Comparison of ENCODE assay signal across 8 mouse cellular contexts in the genomic region with DNA sequence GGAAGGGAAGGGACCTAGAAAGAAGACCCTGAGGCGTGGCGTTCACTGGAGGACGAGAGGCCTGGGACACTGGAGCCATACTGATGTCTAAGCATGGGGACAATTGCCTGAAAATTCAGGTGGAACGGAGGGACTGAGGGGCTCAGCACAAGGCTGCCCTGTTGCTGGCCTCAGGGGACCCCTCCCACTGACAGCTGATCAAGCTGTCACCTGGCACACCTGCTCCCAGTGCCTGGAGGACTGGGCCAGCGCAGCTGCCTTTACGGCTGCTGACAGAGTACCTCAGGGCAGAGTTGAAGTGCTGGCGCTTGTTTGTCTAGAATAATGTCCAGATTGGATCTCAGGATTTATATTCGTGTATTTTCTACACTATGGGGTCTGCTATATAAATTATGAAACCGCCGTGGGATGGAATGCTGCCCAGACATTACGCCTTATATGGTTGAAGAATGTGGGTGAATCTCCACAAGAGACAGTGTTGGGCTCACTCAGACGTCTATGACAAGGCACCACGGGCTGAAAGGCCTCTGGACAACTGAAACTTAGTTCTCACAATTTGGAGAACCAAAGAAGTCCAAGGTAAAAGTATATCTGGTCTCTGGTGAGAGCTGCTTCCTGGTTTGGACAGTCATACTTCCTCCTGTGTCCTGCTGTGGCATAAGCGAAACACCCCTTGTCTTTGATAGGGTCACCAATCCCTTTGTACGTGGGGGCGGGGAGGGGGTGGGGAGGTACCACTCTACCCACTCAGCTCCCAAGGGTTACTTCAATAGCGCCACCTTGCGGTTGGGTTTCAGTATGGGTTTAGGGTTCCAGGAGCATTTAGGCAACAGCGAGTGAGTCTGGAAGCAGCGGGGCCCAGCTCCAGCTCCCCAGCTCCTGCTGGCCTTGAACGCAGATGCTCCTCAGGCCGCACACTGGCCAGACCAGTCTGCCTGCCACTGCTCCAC. TPM values are rescaled to one million over a fixed set of nuclear protein-coding genes. Genes with fewer than 3 reads are reported as not detected.
A peak's percentile ranks its signal among the peaks of the same experiment; 100 is the strongest.
DNase-seq lines count a peak whose midpoint lies in the region; ATAC-seq and TF ChIP-seq lines count a peak whose summit lies in the region.

No protein-coding gene starts in this region.

- DNase-seq in spleen, adult 2 months (ENCODE audit: low read depth in 1 of 2, low spot score in 2 of 2) = peak; percentile 25 to 56
- DNase-seq in spleen, adult 12 weeks (ENCODE audit: low spot score) = no peak
- peak; percentile 15 for DNase-seq in c-Kit-negative CD71-positive TER-119-positive erythroid progenitor cells, embryonic 14.5 days (ENCODE audit: low read depth, low spot score)
- DNase-seq in kidney, postnatal 0 days (ENCODE audit: low spot score) = no peak
- peak; percentile 66 for DNase-seq in lung, adult 2 months
- DNase-seq in yolk sac, embryonic 10.5 days (ENCODE audit: low spot score) = no peak

- H3K9me3 ChIP-seq in heart, embryonic 12.5 days (replicated peaks) = no peaks in the 10 kb centered on the region
- H3K9me3 ChIP-seq in kidney, postnatal 0 days (replicated peaks; ENCODE audit: low read length) = no peaks in the 10 kb centered on the region

- peaks cover 7% of the 10 kb centered on the region; the same call in 1 of the 2 replicates for H3K4me1 ChIP-seq in spleen, adult 2 months (ENCODE audit: control insufficient read depth, insufficient read depth, insufficient read length)
- H3K4me1 ChIP-seq in heart, embryonic 12.5 days (replicated peaks) = peaks cover 4% of the 10 kb centered on the region
- peaks cover 3% of the 10 kb centered on the region; the same call in 1 of the 2 replicates for H3K4me1 ChIP-seq in kidney, postnatal 0 days (replicated peaks; ENCODE audit: insufficient read depth, low read length)
- H3K4me1 ChIP-seq in lung, adult 2 months (ENCODE audit: control insufficient read depth, insufficient read depth, low read length) = peaks cover 12% of the 10 kb centered on the region

- no peak overlapping the region for H3K27ac ChIP-seq in spleen, adult 2 months (ENCODE audit: insufficient read depth, low read length)
- no peak overlapping the region for H3K27ac ChIP-seq in heart, embryonic 12.5 days (ENCODE audit: poor library complexity, severe bottlenecking)
- H3K27ac ChIP-seq in kidney, postnatal 0 days = peak overlapping the region; percentile 37; the same call in 1 of the 2 replicates

- H3K9ac ChIP-seq in heart, embryonic 12.5 days = 0 out of 2 replicates have a peak overlapping the region, but pooled peaks have one; percentile 8
- H3K9ac ChIP-seq in kidney, postnatal 0 days (ENCODE audit: low read depth, low read length) = no peak overlapping the region

- no peak for TF ChIP-seq POLR2A in spleen, adult 2 months (IDR thresholded peaks at IDR 0.05; ENCODE audit: low read depth, low read length)
- no peak for TF ChIP-seq POLR2A in lung, adult 2 months (IDR thresholded peaks at IDR 0.05; ENCODE audit: borderline replicate concordance, extremely low read depth, low read depth, low read length)

- H3K27me3 ChIP-seq in spleen, adult 2 months (ENCODE audit: control insufficient read depth, insufficient read depth, low read length) = no peaks in the 10 kb centered on the region
- H3K27me3 ChIP-seq in heart, embryonic 12.5 days (replicated peaks) = peaks cover 38% of the 10 kb centered on the region
- no peaks in the 10 kb centered on the region for H3K27me3 ChIP-seq in kidney, postnatal 0 days (ENCODE audit: insufficient read depth, low read length)

- 0 out of 2 replicates have a peak, but pooled peaks have one; percentile 23 for ATAC-seq in heart, embryonic 12.5 days (ENCODE audit: insufficient number of reproducible peaks, low FRiP score)
- 0 out of 2 replicates have a peak, but pooled peaks have one; percentile 13 for ATAC-seq in kidney, postnatal 0 days (replicated peaks; ENCODE audit: low FRiP score, low read depth)
- ATAC-seq in neutrophil, adult 5-6 weeks (ENCODE audit: extremely low read depth, insufficient number of reproducible peaks, low FRiP score, poor library complexity, severe bottlenecking) = peak; percentile 33; the same call in 1 of the 2 replicates

- H3K4me3 ChIP-seq in spleen, adult 2 months (ENCODE audit: extremely low read depth, insufficient read depth, insufficient read length) = no peak overlapping the region
- H3K4me3 ChIP-seq in heart, embryonic 12.5 days = no peak overlapping the region
- H3K4me3 ChIP-seq in kidney, postnatal 0 days (replicated peaks; ENCODE audit: low read depth, low read length) = no peak overlapping the region
- H3K4me3 ChIP-seq in lung, adult 2 months (replicated peaks; ENCODE audit: extremely low read depth, low read depth, low read length) = no peak overlapping the region

- H3K36me3 ChIP-seq in spleen, adult 2 months (ENCODE audit: control insufficient read depth, insufficient read depth, low read length) = no peaks in the 10 kb centered on the region
- H3K36me3 ChIP-seq in heart, embryonic 12.5 days = no peaks in the 10 kb centered on the region
- H3K36me3 ChIP-seq in kidney, postnatal 0 days (ENCODE audit: insufficient read depth, low read length) = no peaks in the 10 kb centered on the region

- H3K4me2 ChIP-seq in heart, embryonic 12.5 days = peak overlapping the region; percentile 22; the same call in 1 of the 2 replicates
- peak overlapping the region; percentile 56; the same call in 1 of the 2 replicates for H3K4me2 ChIP-seq in kidney, postnatal 0 days (ENCODE audit: low read length)

- WGBS in spleen, adult 2 months = 52% methylated on average over 22 of the region's 22 CpGs
- WGBS in heart, embryonic 12.5 days = 48% methylated on average over 22 of the region's 22 CpGs
- WGBS in kidney, postnatal 0 days = 44% methylated on average over 22 of the region's 22 CpGs
- 52% methylated on average over 22 of the region's 22 CpGs for WGBS in lung, adult 2 months

- TF ChIP-seq CTCF in spleen, adult 2 months (IDR thresholded peaks at IDR 0.05; ENCODE audit: extremely low read depth, insufficient read depth, insufficient read length, insufficient replicate concordance) = no peak; the same call in 1 of the 2 replicates
- TF ChIP-seq CTCF in kidney, postnatal 0 days (IDR thresholded peaks at IDR 0.05; ENCODE audit: low read depth) = peak; percentile 70
- peak; percentile 46 for TF ChIP-seq CTCF in lung, adult 2 months (IDR thresholded peaks at IDR 0.05; ENCODE audit: insufficient read depth, low read length)

RNA-seq across cellular contexts. Expression of a gene that starts 27.0 kb away (rescaled TPM):
- 5.7 and 7.2 TPM in 2 replicates for polyA plus RNA-seq in spleen, adult 2 months (2012; rRNA removed)
- 9.0 and 10.1 TPM in 2 replicates for polyA plus RNA-seq in heart, embryonic 12.5 days (2016; fragmentation: Nextera tagmentation; extraction: Ambion mirVana)
- 23.0 and 24.1 TPM in 2 replicates for polyA plus RNA-seq in kidney, postnatal 0 days (2015; fragmentation: Nextera tagmentation; extraction: Ambion mirVana)
- 26.3 and 29.8 TPM in 2 replicates for polyA plus RNA-seq in lung, adult 2 months (2012; rRNA removed)
- 0.93 and 2.1 TPM in 2 replicates for total RNA-seq in neutrophil, adult 5-6 weeks (2017)

Comparison
In these comparisons a context has a peak if more than half of its experiments do, and no peak if none do; other contexts are left out.
1. DNase-seq: peak in spleen, adult 2 months (2 of 2), c-Kit-negative CD71-positive TER-119-positive erythroid progenitor cells, embryonic 14.5 days (single experiment) and lung, adult 2 months (single experiment); none in spleen, adult 12 weeks (single experiment), kidney, postnatal 0 days (single experiment) and yolk sac, embryonic 10.5 days (single experiment).
2. Peak in every context shown above with its lines, with median percentiles within 50 percentile points of each other: ATAC-seq.